Mouse (Mus musculus) gonadal fat pad, adult 2 months (tissue): ENCODE measurements around the gene Psma5. TPM values are rescaled to one million over a fixed set of nuclear protein-coding genes. Genes with fewer than 3 reads are reported as not detected.

Source experiments
- DNase-seq: peaks from one replicate; pipeline ENCODE4 v3.0.0-alpha.2; 2012; ENCODE audit warnings: low read depth
- polyA plus RNA-seq: library from polyadenylated mRNA; depleted of rRNA; stranded (reverse); fragments of >200 nt; gene quantifications from 2 replicates; pipeline ENCODE4 v1.2.3, GENCODE M21; 2012

Psma5 gene
- polyA plus RNA-seq, 1 experiment = 79.8 TPM

- DNase-seq = no peak
Observed at GRCm38 (mm10) chr3:108282401-108283240, 25.9 kb downstream of the Psma5 start.

GRCm38 (mm10) chr3:108283241-108283561, 26.5 kb downstream of the Psma5 start:
- no peak for DNase-seq

GRCm38 (mm10) chr3:108283781-108284601, 27.3 kb downstream of the Psma5 start, which contains the start of gene Sort1:
Gene Sort1, plus strand, starts transcription at chr3:108284082.
- DNase-seq = no peak

GRCm38 (mm10) chr3:108285078-108285711, 28.5 kb downstream of the Psma5 start:
- DNase-seq = no peak

GRCm38 (mm10) chr3:108286671-108287439, 30.1 kb downstream of the Psma5 start:
- no peak for DNase-seq

GRCm38 (mm10) chr3:108287811-108288805, 31.4 kb downstream of the Psma5 start:
- DNase-seq = no peak

- DNase-seq = no peak
Observed at GRCm38 (mm10) chr3:108289311-108290130, 32.8 kb downstream of the Psma5 start.

- DNase-seq = no peak
Observed at GRCm38 (mm10) chr3:108291036-108291799, 34.5 kb downstream of the Psma5 start.

GRCm38 (mm10) chr3:108294398-108294797, 37.7 kb downstream of the Psma5 start:
- no peak for DNase-seq

- DNase-seq = no peak
Observed at GRCm38 (mm10) chr3:108295379-108296219, 38.9 kb downstream of the Psma5 start.

GRCm38 (mm10) chr3:108296220-108297049, 39.7 kb downstream of the Psma5 start:
- DNase-seq = no peak

- no peak for DNase-seq
Observed at GRCm38 (mm10) chr3:108297050-108297419, 40.3 kb downstream of the Psma5 start.

- DNase-seq = no peak
Observed at GRCm38 (mm10) chr3:108297603-108298553, 41.2 kb downstream of the Psma5 start.

- no peak for DNase-seq
Observed at GRCm38 (mm10) chr3:108300455-108301030, 43.8 kb downstream of the Psma5 start.

- no peak for DNase-seq
Observed at GRCm38 (mm10) chr3:108303683-108304082, 47.0 kb downstream of the Psma5 start.
